Mouse (Mus musculus): ENCODE measurements around the gene Zfp784. TPM values are rescaled to one million over a fixed set of nuclear protein-coding genes. Genes with fewer than 3 reads are reported as not detected.

Zfp784 gene
- total RNA-seq, 2 experiments from 2014 or later = 3.4 to 4.1 TPM

DNA sequence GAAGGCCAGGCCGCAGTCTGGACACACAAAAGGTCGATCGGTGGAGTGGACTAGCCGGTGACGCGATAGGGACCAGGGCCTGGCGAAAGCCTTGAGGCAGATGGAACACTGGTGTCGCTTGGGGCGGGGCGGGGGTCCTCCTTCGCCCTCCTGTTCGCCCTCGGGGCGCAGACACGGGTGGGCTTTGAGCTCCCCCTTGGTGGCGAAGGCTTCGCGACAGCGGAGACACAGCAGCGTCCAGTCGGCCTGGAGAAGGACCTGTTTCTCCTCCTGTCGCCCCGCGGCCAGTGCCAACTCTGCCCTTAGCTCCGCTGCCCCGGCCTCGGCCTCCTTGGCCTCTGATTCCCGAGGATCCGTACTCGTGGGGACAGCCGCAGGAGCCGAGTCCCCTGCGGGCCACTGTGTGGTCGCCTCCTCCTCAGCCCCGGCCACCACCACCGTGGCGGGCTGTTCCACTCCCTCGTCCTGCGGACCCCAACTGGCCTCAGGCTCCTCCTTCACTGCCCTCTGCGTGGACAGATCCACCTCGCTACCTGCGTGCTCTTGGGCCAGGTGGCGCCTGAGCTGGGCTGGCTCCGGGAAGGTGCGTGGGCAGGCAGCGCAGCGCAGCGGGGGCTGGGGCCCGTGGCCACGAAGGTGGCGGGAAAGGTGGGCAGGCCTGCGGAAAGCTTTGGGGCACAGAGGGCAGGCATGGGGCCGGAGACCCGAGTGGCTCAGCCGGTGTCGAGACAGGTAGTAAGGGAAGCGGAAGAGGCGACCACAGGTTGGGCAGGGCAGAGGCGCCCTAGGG is 44.1 kb downstream of the Zfp784 start:
- no peak for DNase-seq (ENCODE audit: low spot score in 2 of 2)

- no peak for DNase-seq (ENCODE audit: low spot score in 2 of 2)
Measured at GRCm38 (mm10) chr7:4993347-4993998, 44.8 kb downstream of the Zfp784 start.

DNA sequence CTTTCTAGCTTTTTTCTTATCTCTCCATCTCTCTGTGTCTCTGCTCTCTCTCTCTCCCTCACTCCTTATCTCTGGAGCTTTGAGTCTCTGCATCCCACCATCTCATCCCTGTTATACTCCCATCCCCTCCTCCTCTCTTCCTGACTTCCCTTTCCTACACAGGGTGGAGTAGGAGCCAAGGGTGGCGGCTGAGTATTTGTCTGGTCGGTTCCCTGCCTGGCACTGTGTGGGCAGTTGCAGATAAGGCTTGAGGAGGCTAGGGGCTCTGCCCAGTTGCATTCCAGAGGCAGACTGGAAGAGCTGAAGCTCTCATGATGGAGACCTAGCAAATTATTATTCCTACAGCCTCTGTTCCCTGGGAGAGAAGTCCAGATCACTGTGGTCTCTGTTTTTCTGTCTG is 50.0 kb downstream of the Zfp784 start:
- no peak for DNase-seq (ENCODE audit: low spot score in 2 of 2)

Other genes with a start within 250 kb of the Zfp784 start
- 10 to 100 TPM in 1 of 2 experiments, 1 to 10 TPM in 1; 6.5 to 12.1 TPM for gene Tmem238, start 248.8 kb downstream of the Zfp784 start, total RNA-seq (2021)
- 100 to 1,000 TPM; 849 to 923 TPM for gene Rpl28, start 245.6 kb downstream of the Zfp784 start, total RNA-seq (2021)
- gene Ube2s, start 225.9 kb downstream of the Zfp784 start, total RNA-seq (2021) = 100 to 1,000 TPM; 119 to 128 TPM
- 1 to 10 TPM; 2.1 to 2.4 TPM for gene Shisa7, start 193.8 kb downstream of the Zfp784 start, total RNA-seq (2021)
- gene Isoc2b, start 168.2 kb downstream of the Zfp784 start, total RNA-seq (2021) = 10 to 100 TPM in 1 of 2 experiments, 1 to 10 TPM in 1; 9.6 to 18.3 TPM
- 10 to 100 TPM; 32.7 to 38.0 TPM for gene Isoc2a, start 161.3 kb downstream of the Zfp784 start, total RNA-seq (2021)
- gene Gm36210, start 131.9 kb downstream of the Zfp784 start, total RNA-seq (2021) = not detected
- 10 to 100 TPM; 13.9 to 17.2 TPM for gene Zfp628, start 123.2 kb downstream of the Zfp784 start, total RNA-seq (2021)
- 10 to 100 TPM in 1 of 2 experiments, 1 to 10 TPM in 1; 9.8 to 11.6 TPM for gene Nat14, start 116.4 kb downstream of the Zfp784 start, total RNA-seq (2021)
- 1 to 10 TPM; 2.2 to 2.5 TPM for gene Ssc5d, start 112.7 kb downstream of the Zfp784 start, total RNA-seq (2021)
- 1 to 10 TPM in 1 of 2 experiments, under 1 TPM in 1; 0.96 to 2.5 TPM for gene Sbk2, start 74.0 kb downstream of the Zfp784 start, total RNA-seq (2021)
- under 1 TPM; 0.13 to 0.22 TPM for gene Sbk3, start 67.3 kb downstream of the Zfp784 start, total RNA-seq (2021)
- 10 to 100 TPM; 15.9 to 25.4 TPM for gene Zfp579, start 42.3 kb downstream of the Zfp784 start, total RNA-seq (2021)
- gene Zfp524, start 24.0 kb downstream of the Zfp784 start, total RNA-seq (2021) = 10 to 100 TPM; 10.2 to 11.5 TPM
- gene Fiz1, start 23.7 kb downstream of the Zfp784 start, total RNA-seq (2021) = 10 to 100 TPM; 21.7 to 22.5 TPM
- not detected for gene Gm44973, start 22.9 kb downstream of the Zfp784 start, total RNA-seq (2021)
- gene Zfp865, start 18.1 kb downstream of the Zfp784 start, total RNA-seq (2021) = 10 to 100 TPM; 24.4 to 24.5 TPM
- 1 to 10 TPM; 1.5 to 2.6 TPM for gene Ccdc106, start 17.9 kb downstream of the Zfp784 start, total RNA-seq (2021)
- not detected for gene 4632433K11Rik, start 4.3 kb downstream of the Zfp784 start, total RNA-seq (2021)
- 1 to 10 TPM; 5.1 to 5.7 TPM for gene Zfp580, start 13.1 kb upstream of the Zfp784 start, total RNA-seq (2021)
- gene U2af2, start 23.7 kb upstream of the Zfp784 start, total RNA-seq (2021) = 100 to 1,000 TPM; 145 to 156 TPM
- gene Epn1, start 41.8 kb upstream of the Zfp784 start, total RNA-seq (2021) = 100 to 1,000 TPM; 140 to 142 TPM
- gene Rfpl4, start 78.5 kb upstream of the Zfp784 start, total RNA-seq (2021) = under 1 TPM in 1 of 2 experiments, not detected in 1; 0.22 TPM
- gene Rasl2-9, start 87.5 kb upstream of the Zfp784 start, total RNA-seq (2021) = 1 to 10 TPM; 1.5 to 2.0 TPM
- gene Vmn1r55, start 111.2 kb upstream of the Zfp784 start, total RNA-seq (2021) = not detected
- not detected for gene Vmn1r56, start 158.3 kb upstream of the Zfp784 start, total RNA-seq (2021)
- gene Vmn1r57, start 180.0 kb upstream of the Zfp784 start, total RNA-seq (2021) = not detected

Data from adrenal gland, adult 18-20 months (tissue).